In the genomic region with DNA sequence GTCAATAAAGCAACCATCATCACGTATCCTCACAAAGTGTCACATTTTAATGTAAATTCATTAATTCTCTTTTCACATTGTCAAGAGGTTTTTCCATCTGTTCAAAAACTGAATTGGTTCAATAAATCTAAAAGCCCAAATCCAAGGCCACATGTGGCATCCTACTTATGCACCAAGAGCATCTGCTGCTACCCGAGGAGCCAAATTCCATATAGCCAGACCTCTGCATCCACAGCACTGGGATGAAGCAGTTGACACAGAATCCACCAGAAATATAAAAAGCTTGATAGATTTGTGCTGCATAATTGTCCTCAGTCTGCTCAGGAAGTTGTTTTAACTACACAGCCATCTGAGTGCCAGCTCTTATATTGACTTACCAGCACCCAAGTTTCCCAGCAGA, we compare ENCODE assay signal across 24 mouse cellular contexts.
DNase-seq lines count a peak whose midpoint lies in the region; ATAC-seq and TF ChIP-seq lines count a peak whose summit lies in the region.
"Had no signal": no experiment of that assay in that cellular context is flagged by ENCODE, and none has a peak within 500 bp of the region (broad histone marks: within the 10 kb centered on the region; RNA-seq: fewer than 3 reads in every experiment).

No protein-coding gene starts in this region.

- DNase-seq in embryo, embryonic 11 days, result peak; percentile 6
- no peak for DNase-seq in embryo, embryonic 9.5 days (ENCODE audit: extremely low spot score)
- DNase-seq in midbrain, embryonic 11.5 days (ENCODE audit: low spot score, missing footprints), result no peak
- DNase-seq in brain, embryonic 14.5 days (ENCODE audit: low read depth), result peak; percentile 89
- peak; percentile 41 for DNase-seq in forebrain, postnatal 0 days
- no peak for DNase-seq in lung, postnatal 10 days
- DNase-seq: adrenal gland, postnatal 14 days; cerebellum, adult 11 months; cerebellum, postnatal 25 days; gastrocnemius, postnatal 14 days; heart, adult 2 months; heart, postnatal 14 days; kidney, adult 8-10 months; kidney, postnatal 14 days; right cerebral cortex, postnatal 14 days; thymus, adult 2 months; thymus, postnatal 4 days had no signal

- H3K4me3 ChIP-seq in midbrain, embryonic 11.5 days (ENCODE audit: low read depth, low read length), result no peak overlapping the region
- H3K4me3 ChIP-seq in midbrain, embryonic 16.5 days (ENCODE audit: low read depth, low read length), result no peak overlapping the region
- H3K4me3 ChIP-seq in forebrain, postnatal 0 days (ENCODE audit: low read depth, low read length), result no peak overlapping the region
- H3K4me3 ChIP-seq: embryonic facial prominence, embryonic 10.5 days; heart, adult 2 months; heart, embryonic 13.5 days; hindbrain, embryonic 13.5 days had no signal

- no peaks in the 10 kb centered on the region for H3K36me3 ChIP-seq in midbrain, embryonic 11.5 days (ENCODE audit: control insufficient read depth, insufficient read depth, low read length)
- no peaks in the 10 kb centered on the region for H3K36me3 ChIP-seq in midbrain, embryonic 16.5 days (ENCODE audit: control insufficient read depth, insufficient read depth, low read length)
- H3K36me3 ChIP-seq in forebrain, postnatal 0 days (ENCODE audit: insufficient read depth), result no peaks in the 10 kb centered on the region
- H3K36me3 ChIP-seq: embryonic facial prominence, embryonic 10.5 days; heart, embryonic 13.5 days; hindbrain, embryonic 13.5 days had no signal

- no peak overlapping the region for H3K4me2 ChIP-seq in midbrain, embryonic 11.5 days
- H3K4me2 ChIP-seq in midbrain, embryonic 16.5 days (ENCODE audit: low read length), result no peak overlapping the region
- no peak overlapping the region for H3K4me2 ChIP-seq in forebrain, postnatal 0 days (ENCODE audit: low read depth)
- H3K4me2 ChIP-seq: heart, embryonic 13.5 days; hindbrain, embryonic 13.5 days had no signal

- no peak for TF ChIP-seq POLR2A in brain, embryonic 14.5 days (IDR thresholded peaks at IDR 0.05; ENCODE audit: borderline replicate concordance, extremely low read depth, insufficient read depth, insufficient read length, poor library complexity, severe bottlenecking)

- H3K27me3 ChIP-seq in midbrain, embryonic 11.5 days (ENCODE audit: control insufficient read depth, insufficient read depth, low read length), result no peaks in the 10 kb centered on the region
- H3K27me3 ChIP-seq in midbrain, embryonic 16.5 days (ENCODE audit: control insufficient read depth, insufficient read depth, low read depth, low read length), result no peaks in the 10 kb centered on the region
- H3K27me3 ChIP-seq in forebrain, postnatal 0 days (ENCODE audit: insufficient read depth, low read length), result no peaks in the 10 kb centered on the region
- H3K27me3 ChIP-seq: heart, embryonic 13.5 days; hindbrain, embryonic 13.5 days had no signal

- H3K9ac ChIP-seq in midbrain, embryonic 11.5 days (ENCODE audit: low read length), result no peak overlapping the region
- no peak overlapping the region for H3K9ac ChIP-seq in midbrain, embryonic 16.5 days (ENCODE audit: low read depth, low read length)
- no peak overlapping the region for H3K9ac ChIP-seq in forebrain, postnatal 0 days
- H3K9ac ChIP-seq: heart, embryonic 13.5 days; hindbrain, embryonic 13.5 days had no signal

- ATAC-seq in midbrain, embryonic 11.5 days (ENCODE audit: low FRiP score), result peak; percentile 48; the same call in 1 of the 2 replicates
- ATAC-seq in midbrain, embryonic 16.5 days, result no peak
- peak; percentile 69 for ATAC-seq in forebrain, postnatal 0 days
- ATAC-seq: CD4-positive, CD25-positive, alpha-beta regulatory T cell, adult 4 months had no signal

- no peak for TF ChIP-seq CTCF in brain, embryonic 14.5 days (IDR thresholded peaks at IDR 0.05; ENCODE audit: borderline replicate concordance, extremely low read depth, insufficient read depth, insufficient read length)
- no peak for TF ChIP-seq CTCF in forebrain, postnatal 0 days (IDR thresholded peaks at IDR 0.05; ENCODE audit: low read depth)

- H3K4me1 ChIP-seq in midbrain, embryonic 11.5 days (ENCODE audit: control insufficient read depth, insufficient read depth, low read length), result no peaks in the 10 kb centered on the region
- no peaks in the 10 kb centered on the region for H3K4me1 ChIP-seq in midbrain, embryonic 16.5 days (ENCODE audit: control insufficient read depth, insufficient read depth, low read length)
- H3K4me1 ChIP-seq in forebrain, postnatal 0 days (ENCODE audit: insufficient read depth), result no peaks in the 10 kb centered on the region
- H3K4me1 ChIP-seq: embryonic facial prominence, embryonic 10.5 days; heart, embryonic 13.5 days; hindbrain, embryonic 13.5 days had no signal

- WGBS in midbrain, embryonic 11.5 days, result 73% methylated on average over 2 of the region's 2 CpGs
- 44% methylated on average over 2 of the region's 2 CpGs for WGBS in midbrain, embryonic 16.5 days
- 47% methylated on average over 2 of the region's 2 CpGs for WGBS in forebrain, postnatal 0 days

- no peak overlapping the region for H3K27ac ChIP-seq in midbrain, embryonic 11.5 days (ENCODE audit: low read depth, low read length)
- no peak overlapping the region for H3K27ac ChIP-seq in midbrain, embryonic 16.5 days (ENCODE audit: low read length)
- no peak overlapping the region for H3K27ac ChIP-seq in forebrain, postnatal 0 days (ENCODE audit: low read depth, low read length)
- H3K27ac ChIP-seq: embryonic facial prominence, embryonic 10.5 days; heart, adult 2 months; heart, embryonic 13.5 days; hindbrain, embryonic 13.5 days; macrophage; stomach, postnatal 0 days had no signal

- no peaks in the 10 kb centered on the region for H3K9me3 ChIP-seq in midbrain, embryonic 11.5 days (ENCODE audit: control insufficient read depth, low read length)
- no peaks in the 10 kb centered on the region for H3K9me3 ChIP-seq in midbrain, embryonic 16.5 days (replicated peaks; ENCODE audit: control insufficient read depth, low read length, poor library complexity, severe bottlenecking)
- H3K9me3 ChIP-seq in forebrain, postnatal 0 days (ENCODE audit: low read length), result no peaks in the 10 kb centered on the region
- H3K9me3 ChIP-seq: embryonic facial prominence, embryonic 10.5 days; heart, embryonic 13.5 days; hindbrain, embryonic 13.5 days had no signal

Comparison
In these comparisons a context has a peak if more than half of its experiments do, and no peak if none do; other contexts are left out.
1. DNase-seq: peak in embryo, embryonic 11 days (single experiment), brain, embryonic 14.5 days (single experiment) and forebrain, postnatal 0 days (single experiment); none in embryo, embryonic 9.5 days (single experiment), midbrain, embryonic 11.5 days (single experiment) and lung, postnatal 10 days (single experiment).